Mouse (Mus musculus) liver, embryonic 13.5 days (tissue): Measurements from ENCODE around the gene Amotl1. TPM values are rescaled to one million over a fixed set of nuclear protein-coding genes. Genes with fewer than 3 reads are reported as not detected.
A peak's percentile ranks its signal among the peaks of the same experiment; 100 is the strongest.

ENCODE experiments used
- ATAC-seq: fragments of 200-750 bp; cut with Nextera tagmentation; 2 replicates; pipeline ENCODE4 v1.8.0; 2017; ENCODE audit warnings: low read depth, mild to moderate bottlenecking, moderate number of reproducible peaks, moderate library complexity
- DNase-seq: peaks from one replicate; pipeline ENCODE4 v3.0.0; 2022
- H3K27ac ChIP-seq: fragments of 300-500 bp; sonication (generic); 2 replicates; pipeline ENCODE4 v1.5.1; 2015; ENCODE audit warnings: moderate library complexity, mild to moderate bottlenecking, inconsistent platforms
- H3K27me3 ChIP-seq: fragments of 300-500 bp; sonication (generic); 2 replicates; pipeline ENCODE4 v1.6.1; 2015; ENCODE audit warnings: mild to moderate bottlenecking, inconsistent platforms
- H3K36me3 ChIP-seq: fragments of 300-500 bp; sonication (generic); 2 replicates; pipeline ENCODE4 v1.6.1; 2015; ENCODE audit warnings: mild to moderate bottlenecking, inconsistent platforms
- H3K4me1 ChIP-seq: fragments of 300-500 bp; sonication (generic); replicated peaks from 2 replicates; pipeline ENCODE4 v1.6.1; 2015; ENCODE audit warnings: inconsistent platforms
- H3K4me2 ChIP-seq: fragments of 300-500 bp; sonication (generic); 2 replicates; pipeline ENCODE4 v1.6.1; 2015; ENCODE audit warnings: inconsistent platforms, mild to moderate bottlenecking, moderate library complexity
- H3K4me3 ChIP-seq: fragments of 300-500 bp; sonication (generic); replicated peaks from 2 replicates; pipeline ENCODE4 v1.5.1; 2015; ENCODE audit warnings: mild to moderate bottlenecking, inconsistent platforms
- H3K9ac ChIP-seq: fragments of 300-500 bp; sonication (generic); 2 replicates; pipeline ENCODE4 v1.6.1; 2015; ENCODE audit warnings: mild to moderate bottlenecking, inconsistent platforms
- H3K9me3 ChIP-seq: fragments of 300-500 bp; sonication (generic); replicated peaks from 2 replicates; pipeline ENCODE4 v1.6.1; 2016; ENCODE audit warnings: inconsistent platforms
- WGBS: fragments of 180-500 bp; shearing (Covaris S2); methylation state at CpG from one replicate; pipeline ENCODE4 v1.1.7; 2015; ENCODE audit not compliant: insufficient replicate concordance; 5-methylcytosine and 5-hydroxymethylcytosine counted together
- polyA plus RNA-seq: library from polyadenylated mRNA; unstranded; fragments of >200 nt; fragmentation: Nextera tagmentation; extraction: Ambion mirVana; gene quantifications from 2 replicates; pipeline ENCODE4 v1.2.1, GENCODE M21; 2015

Gene Amotl1
- polyA plus RNA-seq, 1 experiment from 2014 or later: 1.6 TPM

- Histone ChIP-seq H3K4me3 (no peak overlapping the region), H3K36me3 (no peaks in the 10 kb centered on the region), H3K9me3 (no peaks in the 10 kb centered on the region), H3K27ac (no peak overlapping the region), H3K4me2 (no peak overlapping the region), H3K27me3 (no peaks in the 10 kb centered on the region), H3K4me1 (no peaks in the 10 kb centered on the region), H3K9ac (no peak overlapping the region)
- WGBS: 48% methylated on average over 12 of the region's 12 CpGs
- DNase-seq (no peak), ATAC-seq (no peak)
Observed at GRCm38 (mm10) chr9:14574760-14575399, 70.0 kb downstream of the Amotl1 start.

- Histone ChIP-seq H3K27ac (no peak overlapping the region), H3K9ac (no peak overlapping the region), H3K9me3 (no peaks in the 10 kb centered on the region), H3K4me2 (no peak overlapping the region), H3K4me3 (no peak overlapping the region), H3K4me1 (no peaks in the 10 kb centered on the region; the same call in 1 of the 2 replicates), H3K27me3 (no peaks in the 10 kb centered on the region), H3K36me3 (0 out of 2 replicates have a peak, but pooled peaks cover 3% of the 10 kb centered on the region)
- ATAC-seq: no peak
- WGBS: 55% methylated on average over 4 of the region's 4 CpGs
- DNase-seq: no peak
Observed at GRCm38 (mm10) chr9:14569175-14569975, 75.5 kb downstream of the Amotl1 start.

- no peaks in the 10 kb centered on the region for H3K9me3 ChIP-seq
- ATAC-seq: peak; percentile 36; the same call in 1 of the 2 replicates
- H3K27me3 ChIP-seq: no peaks in the 10 kb centered on the region
- 0 out of 2 replicates have a peak, but pooled peaks cover 3% of the 10 kb centered on the region for H3K36me3 ChIP-seq
- no peak overlapping the region for H3K4me3 ChIP-seq
- H3K4me2 ChIP-seq: no peak overlapping the region
- no peak for DNase-seq
- no peak overlapping the region for H3K9ac ChIP-seq
- WGBS: 19% methylated on average over 2 of the region's 2 CpGs
- H3K4me1 ChIP-seq: no peaks in the 10 kb centered on the region; the same call in 1 of the 2 replicates
- no peak overlapping the region for H3K27ac ChIP-seq
Observed at GRCm38 (mm10) chr9:14568487-14568886, 76.4 kb downstream of the Amotl1 start.

- 73% methylated on average over 3 of the region's 3 CpGs for WGBS
- ATAC-seq (no peak), DNase-seq (no peak)
- Histone ChIP-seq H3K4me2 (no peak overlapping the region), H3K27me3 (no peaks in the 10 kb centered on the region), H3K36me3 (0 out of 2 replicates have a peak, but pooled peaks cover 3% of the 10 kb centered on the region), H3K9me3 (no peaks in the 10 kb centered on the region), H3K9ac (no peak overlapping the region), H3K27ac (no peak overlapping the region), H3K4me1 (no peaks in the 10 kb centered on the region; the same call in 1 of the 2 replicates), H3K4me3 (no peak overlapping the region)
Observed at GRCm38 (mm10) chr9:14564486-14564885, 80.4 kb downstream of the Amotl1 start.

- Histone ChIP-seq H3K27me3 (no peaks in the 10 kb centered on the region), H3K9ac (no peak overlapping the region)
Observed at GRCm38 (mm10) chr9:14563351-14563750, 81.5 kb downstream of the Amotl1 start.

GRCm38 (mm10) chr9:14560545-14560944 is 84.3 kb downstream of the Amotl1 start:
- H3K27me3 ChIP-seq: no peaks in the 10 kb centered on the region
- 76% methylated on average over 4 of the region's 4 CpGs for WGBS
- no peak overlapping the region for H3K4me3 ChIP-seq
- ATAC-seq (no peak), DNase-seq (no peak)
- no peak overlapping the region for H3K9ac ChIP-seq
- no peaks in the 10 kb centered on the region for H3K4me1 ChIP-seq
- H3K4me2 ChIP-seq: no peak overlapping the region
- H3K9me3 ChIP-seq: no peaks in the 10 kb centered on the region
- H3K36me3 ChIP-seq: no peaks in the 10 kb centered on the region
- H3K27ac ChIP-seq: no peak overlapping the region

More at GRCm38 (mm10) chr9:14563351-14563750, 81.5 kb downstream of the Amotl1 start:
- Histone ChIP-seq H3K27ac (no peak overlapping the region), H3K36me3 (0 out of 2 replicates have a peak, but pooled peaks cover 3% of the 10 kb centered on the region), H3K9me3 (no peaks in the 10 kb centered on the region), H3K4me1 (no peaks in the 10 kb centered on the region), H3K4me3 (no peak overlapping the region), H3K4me2 (no peak overlapping the region)
- no peak for DNase-seq
- 74% methylated on average over 7 of the region's 7 CpGs for WGBS
- ATAC-seq: no peak

GRCm38 (mm10) chr9:14559996-14560395 is 84.9 kb downstream of the Amotl1 start:
- 78% methylated on average over 9 of the region's 9 CpGs for WGBS
- no peak overlapping the region for H3K4me3 ChIP-seq
- no peaks in the 10 kb centered on the region for H3K4me1 ChIP-seq
- no peaks in the 10 kb centered on the region for H3K27me3 ChIP-seq
- H3K9me3 ChIP-seq: no peaks in the 10 kb centered on the region
- H3K36me3 ChIP-seq: no peaks in the 10 kb centered on the region
- DNase-seq (no peak), ATAC-seq (no peak)
- no peak overlapping the region for H3K9ac ChIP-seq
- no peak overlapping the region for H3K27ac ChIP-seq
- no peak overlapping the region for H3K4me2 ChIP-seq

- no peak overlapping the region for H3K4me2 ChIP-seq
- no peak for DNase-seq
- WGBS: 28% methylated on average over 10 of the region's 10 CpGs
- peak; percentile 63; the same call in 1 of the 2 replicates for ATAC-seq
- no peaks in the 10 kb centered on the region for H3K9me3 ChIP-seq
- H3K27ac ChIP-seq: no peak overlapping the region
- no peaks in the 10 kb centered on the region for H3K27me3 ChIP-seq
- H3K36me3 ChIP-seq: no peaks in the 10 kb centered on the region
- no peak overlapping the region for H3K9ac ChIP-seq
- no peak overlapping the region for H3K4me3 ChIP-seq
- H3K4me1 ChIP-seq: no peaks in the 10 kb centered on the region
Observed at GRCm38 (mm10) chr9:14559430-14559829, 85.4 kb downstream of the Amotl1 start.

- Histone ChIP-seq H3K4me2 (no peak overlapping the region), H3K27me3 (no peaks in the 10 kb centered on the region), H3K9ac (no peak overlapping the region), H3K36me3 (no peaks in the 10 kb centered on the region), H3K9me3 (no peaks in the 10 kb centered on the region), H3K4me3 (no peak overlapping the region), H3K4me1 (no peaks in the 10 kb centered on the region), H3K27ac (no peak overlapping the region)
- ATAC-seq (no peak), DNase-seq (no peak)
- WGBS: 72% methylated on average over 10 of the region's 10 CpGs
Observed at GRCm38 (mm10) chr9:14558332-14558731, 86.5 kb downstream of the Amotl1 start.

- no peak overlapping the region for H3K4me2 ChIP-seq
- H3K36me3 ChIP-seq: peaks cover 17% of the 10 kb centered on the region
- 62% methylated on average over 11 of the region's 11 CpGs for WGBS
- no peaks in the 10 kb centered on the region for H3K9me3 ChIP-seq
- no peak overlapping the region for H3K27ac ChIP-seq
- no peaks in the 10 kb centered on the region for H3K4me1 ChIP-seq
- no peak overlapping the region for H3K9ac ChIP-seq
- no peak overlapping the region for H3K4me3 ChIP-seq
- DNase-seq: no peak
- H3K27me3 ChIP-seq: no peaks in the 10 kb centered on the region
- no peak for ATAC-seq
Observed at GRCm38 (mm10) chr9:14548366-14548761, 96.5 kb downstream of the Amotl1 start.

GRCm38 (mm10) chr9:14547584-14548365 is 97.1 kb downstream of the Amotl1 start:
- H3K27ac ChIP-seq: no peak overlapping the region
- WGBS: 66% methylated on average over 12 of the region's 12 CpGs
- no peak for ATAC-seq
- peaks cover 17% of the 10 kb centered on the region for H3K36me3 ChIP-seq
- no peak for DNase-seq
- no peaks in the 10 kb centered on the region for H3K4me1 ChIP-seq
- H3K27me3 ChIP-seq: no peaks in the 10 kb centered on the region
- no peaks in the 10 kb centered on the region for H3K9me3 ChIP-seq
- no peak overlapping the region for H3K4me3 ChIP-seq
- H3K4me2 ChIP-seq: no peak overlapping the region
- H3K9ac ChIP-seq: no peak overlapping the region
